Mouse (Mus musculus): ENCODE results near the gene Chst15. TPM values are rescaled to one million over a fixed set of nuclear protein-coding genes. Genes with fewer than 3 reads are reported as not detected.

Gene Chst15
- total RNA-seq, 2 experiments from 2014 or later: 34.9 to 46.1 TPM

DNA sequence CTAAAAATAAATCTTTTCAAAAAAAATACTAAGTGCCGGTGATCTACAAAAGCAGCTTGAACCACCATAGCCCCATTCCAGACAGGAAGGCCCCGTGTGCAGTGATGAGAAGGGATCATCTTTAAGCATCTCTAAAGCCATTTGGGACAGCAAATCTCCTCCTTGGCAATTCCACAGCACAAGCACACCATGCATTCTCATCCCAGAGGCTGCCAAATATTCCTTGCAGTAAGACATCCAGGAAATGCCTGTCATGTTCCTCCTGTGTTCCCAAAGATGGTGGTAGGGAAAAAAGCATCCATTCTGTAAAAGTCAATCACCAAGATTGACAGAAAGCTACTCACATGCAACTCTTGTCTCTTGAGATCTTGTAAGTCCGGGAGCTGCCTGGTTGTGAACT lies 47.4 kb downstream of the Chst15 start:
- no peak for DNase-seq (ENCODE audit: extremely low spot score in 1 of 2, low spot score in 1 of 2)

DNA sequence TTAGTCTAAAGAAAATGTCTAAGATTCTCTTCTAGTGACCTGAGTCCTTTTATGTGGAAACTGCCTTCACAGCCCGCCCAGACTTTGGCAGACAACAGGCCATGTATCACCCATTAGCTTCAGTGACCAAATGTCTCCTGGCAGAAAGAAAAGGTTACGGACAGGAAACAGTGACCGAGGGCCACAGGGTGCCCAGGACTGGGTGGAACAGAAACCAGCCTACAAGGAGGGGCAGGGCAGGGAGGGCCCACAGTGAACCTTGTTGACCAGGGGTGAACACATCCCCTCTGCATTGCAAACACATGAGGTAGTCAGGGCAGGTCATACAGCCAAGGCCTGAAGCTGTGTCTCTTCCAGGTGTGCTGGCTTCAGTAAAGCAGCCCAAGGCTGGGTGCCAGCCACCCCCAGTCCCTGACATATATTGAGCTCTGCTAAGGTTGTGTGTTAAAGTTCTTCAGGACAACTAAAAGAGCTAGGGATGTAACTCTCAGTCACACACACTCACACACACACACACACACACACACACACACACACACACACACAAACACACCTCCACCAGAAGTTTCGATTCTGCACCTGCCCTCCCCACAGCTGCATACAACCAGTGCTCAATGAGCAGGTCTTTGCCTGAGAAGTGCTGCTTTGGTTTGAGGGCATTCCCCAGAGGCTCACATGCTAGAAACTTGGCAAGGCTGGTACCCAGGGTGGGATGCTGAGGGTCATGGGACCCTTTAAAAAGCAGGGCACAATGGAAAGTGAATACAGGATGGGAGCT lies 49.1 kb downstream of the Chst15 start:
- no peak for DNase-seq (ENCODE audit: extremely low spot score in 1 of 2, low spot score in 1 of 2)

DNA sequence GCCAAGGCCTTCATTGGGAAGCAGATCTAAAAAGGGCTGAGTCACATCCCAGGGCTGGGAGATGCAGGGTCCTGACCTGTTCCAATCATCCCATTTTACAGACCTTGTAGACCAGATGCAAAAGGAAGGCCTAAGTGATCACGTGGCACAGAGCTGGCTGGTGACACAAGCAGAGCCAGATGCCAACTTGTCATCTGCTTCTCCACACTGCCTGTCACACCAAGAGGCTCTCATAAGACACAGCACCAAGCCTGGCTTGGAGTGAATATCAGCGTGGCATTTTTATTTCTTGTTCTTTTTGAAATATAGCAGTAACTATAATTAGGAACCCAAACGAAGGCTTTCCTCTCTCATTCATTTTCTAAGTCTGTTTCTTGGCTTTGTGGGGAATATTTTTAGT lies 52.3 kb downstream of the Chst15 start:
- no peak for DNase-seq (ENCODE audit: extremely low spot score in 1 of 2, low spot score in 1 of 2)

DNA sequence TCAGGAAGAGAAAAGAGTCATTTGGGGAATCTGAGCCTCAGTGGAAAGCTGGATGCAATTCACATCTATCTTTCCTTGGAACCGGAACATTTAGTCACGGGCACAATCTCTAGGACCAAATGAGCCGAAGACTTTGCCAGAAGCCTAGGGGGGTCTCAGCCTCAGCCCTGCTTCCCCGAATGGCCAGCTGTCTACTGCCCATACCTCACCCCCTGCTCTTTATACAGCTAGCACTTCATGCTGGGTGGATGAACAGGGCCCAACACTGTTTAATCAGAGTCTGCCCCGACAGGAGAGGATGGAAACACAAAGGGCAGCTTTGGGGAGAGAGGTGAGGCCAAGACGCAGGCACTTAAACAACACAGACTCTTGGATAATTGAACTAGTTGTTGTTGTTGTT lies 53.8 kb downstream of the Chst15 start:
- no peak for DNase-seq (ENCODE audit: extremely low spot score in 1 of 2, low spot score in 1 of 2)

DNA sequence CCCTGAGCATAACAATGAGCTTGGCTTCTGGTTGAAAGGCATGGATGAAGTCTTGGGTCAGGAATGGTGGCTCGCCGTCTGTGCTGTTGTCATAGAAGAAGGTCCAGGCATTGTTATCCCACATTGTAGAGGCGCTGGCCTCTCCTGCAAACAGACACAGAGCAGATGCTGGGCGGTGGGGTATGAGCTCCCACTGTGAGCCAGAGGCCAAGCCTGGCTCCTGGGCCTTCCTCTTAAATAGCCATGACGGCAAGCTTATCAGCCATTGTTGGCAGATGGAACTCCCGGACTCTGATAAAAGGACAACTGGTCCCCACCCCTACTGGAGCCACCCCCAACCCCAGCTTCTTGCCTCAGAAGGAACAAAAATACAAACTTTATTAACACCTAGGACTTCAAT lies 54.3 kb downstream of the Chst15 start:
- DNase-seq (ENCODE audit: extremely low spot score in 1 of 2, low spot score in 1 of 2): no peak

DNA sequence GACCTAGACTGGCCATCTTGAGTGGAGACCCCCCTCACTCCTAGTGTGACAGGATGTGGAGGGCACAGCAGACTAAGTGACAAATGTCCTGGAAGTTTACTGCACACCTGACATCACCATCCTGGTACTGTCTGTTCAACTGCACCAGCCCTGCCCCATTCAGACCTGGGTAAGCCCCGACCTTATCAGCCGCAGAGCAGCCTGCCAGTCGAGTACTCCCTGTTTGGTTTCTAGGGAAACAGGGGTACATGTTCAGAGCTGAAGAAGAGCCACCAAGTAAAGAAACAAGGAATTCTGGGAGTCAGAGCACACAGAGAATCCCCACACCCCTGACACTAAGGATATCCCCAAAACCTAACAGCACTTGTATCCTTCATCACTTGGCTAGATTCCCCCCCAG lies 55.1 kb downstream of the Chst15 start:
- no peak for DNase-seq (ENCODE audit: extremely low spot score in 1 of 2, low spot score in 1 of 2)

GRCm38 (mm10) chr7:132260632-132261031 lies 56.4 kb downstream of the Chst15 start:
- DNase-seq (ENCODE audit: extremely low spot score in 1 of 2, low spot score in 1 of 2): no peak

DNA sequence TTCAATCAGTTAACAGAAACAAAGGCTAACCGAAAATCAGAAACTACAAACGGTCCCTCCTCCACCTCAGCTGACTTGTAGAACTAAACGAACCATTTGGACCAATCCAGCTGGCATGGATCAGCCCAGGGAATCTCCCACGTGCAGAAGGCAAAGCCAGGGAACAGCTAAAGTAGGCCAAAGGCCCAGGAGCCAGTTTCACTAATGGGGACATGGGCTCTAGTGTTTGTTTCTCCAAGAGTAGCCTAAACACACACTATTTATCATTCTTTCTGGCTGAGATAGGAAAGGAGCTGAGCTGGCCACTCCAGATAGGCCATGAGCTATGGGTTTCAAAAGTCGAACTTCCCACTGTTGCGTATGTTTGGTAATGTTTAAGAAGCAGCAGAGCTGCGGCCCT lies 58.2 kb downstream of the Chst15 start:
- DNase-seq (ENCODE audit: extremely low spot score in 1 of 2, low spot score in 1 of 2): no peak

- DNase-seq (ENCODE audit: extremely low spot score in 1 of 2, low spot score in 1 of 2): no peak
These were observed 58.8 kb downstream of the Chst15 start for GRCm38 (mm10) chr7:132258216-132258615.

GRCm38 (mm10) chr7:132253513-132253912 lies 63.5 kb downstream of the Chst15 start:
- peak; percentile 27 to 38 for DNase-seq (ENCODE audit: extremely low spot score in 1 of 2, low spot score in 1 of 2)

GRCm38 (mm10) chr7:132253078-132253477 lies 64.0 kb downstream of the Chst15 start:
- no peak for DNase-seq (ENCODE audit: extremely low spot score in 1 of 2, low spot score in 1 of 2)

DNA sequence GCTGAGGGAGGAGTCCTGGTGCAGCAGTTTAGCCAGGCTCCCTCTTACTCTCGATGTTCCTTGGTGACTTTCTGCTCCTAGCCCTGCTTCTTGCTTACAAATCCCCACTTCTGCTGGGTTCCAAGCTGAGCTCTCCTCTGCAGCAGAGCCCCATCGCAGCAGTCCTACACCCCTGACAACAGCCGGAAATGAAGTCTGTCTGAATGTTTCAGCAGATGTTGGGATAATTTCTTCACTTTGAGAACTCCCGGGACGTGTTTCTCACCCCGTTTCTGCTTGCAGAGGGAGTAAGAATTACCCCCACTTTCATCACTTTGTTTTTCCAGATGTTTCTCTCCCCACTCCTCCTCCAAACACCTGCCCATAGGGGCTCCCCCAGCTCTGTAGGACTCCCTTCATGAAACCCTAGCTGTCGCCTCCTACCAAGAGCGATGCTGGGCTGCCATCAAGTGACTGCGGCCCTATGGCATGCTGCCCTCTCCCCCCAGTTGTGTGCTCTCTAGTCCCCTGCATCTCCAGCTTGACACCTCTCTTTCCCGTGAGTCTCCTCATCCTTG lies 67.4 kb downstream of the Chst15 start:
- no peak for DNase-seq (ENCODE audit: extremely low spot score in 1 of 2, low spot score in 1 of 2)

DNA sequence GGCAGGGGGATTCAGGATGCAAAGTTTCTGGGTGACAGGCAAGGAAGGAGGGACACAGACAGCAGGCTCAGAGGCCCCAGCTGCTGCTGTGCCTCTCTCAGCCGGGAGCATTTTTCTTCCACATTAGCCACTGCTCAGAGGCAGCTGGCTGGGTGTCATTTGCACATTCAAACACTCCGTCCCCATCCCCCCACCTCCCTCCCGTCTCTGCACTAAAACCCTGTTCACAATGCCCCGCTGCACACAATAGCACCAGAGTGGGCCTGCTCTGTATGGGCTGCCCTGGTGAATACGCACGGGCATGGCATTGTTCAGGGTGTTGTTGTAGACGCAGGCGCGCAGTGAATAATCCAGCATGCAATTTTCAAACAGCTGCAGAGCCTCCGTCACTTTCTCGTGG lies 69.5 kb downstream of the Chst15 start:
- peak in 1 of 2 experiments; percentile 22 for DNase-seq (ENCODE audit: extremely low spot score in 1 of 2, low spot score in 1 of 2)

DNA sequence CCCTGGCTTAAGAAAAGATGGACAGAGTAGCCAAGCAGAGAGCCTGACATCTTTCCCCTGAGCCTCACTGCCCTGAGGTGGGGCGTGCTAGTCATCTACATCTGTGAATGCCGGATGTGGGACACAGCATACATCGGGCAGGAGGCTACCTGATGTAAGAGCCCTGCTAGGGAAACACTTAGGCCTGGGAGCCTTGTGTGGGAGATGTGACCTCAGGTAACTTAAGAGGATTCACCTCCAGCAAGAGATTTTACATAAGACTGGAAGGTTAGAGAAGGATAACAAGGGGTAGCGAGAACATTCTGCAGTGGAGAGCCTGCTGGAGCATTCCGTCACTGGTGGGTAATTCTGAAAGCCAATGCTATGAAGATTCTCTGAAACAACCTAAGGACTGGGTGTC lies 69.9 kb downstream of the Chst15 start:
- DNase-seq (ENCODE audit: extremely low spot score in 1 of 2, low spot score in 1 of 2): no peak

DNA sequence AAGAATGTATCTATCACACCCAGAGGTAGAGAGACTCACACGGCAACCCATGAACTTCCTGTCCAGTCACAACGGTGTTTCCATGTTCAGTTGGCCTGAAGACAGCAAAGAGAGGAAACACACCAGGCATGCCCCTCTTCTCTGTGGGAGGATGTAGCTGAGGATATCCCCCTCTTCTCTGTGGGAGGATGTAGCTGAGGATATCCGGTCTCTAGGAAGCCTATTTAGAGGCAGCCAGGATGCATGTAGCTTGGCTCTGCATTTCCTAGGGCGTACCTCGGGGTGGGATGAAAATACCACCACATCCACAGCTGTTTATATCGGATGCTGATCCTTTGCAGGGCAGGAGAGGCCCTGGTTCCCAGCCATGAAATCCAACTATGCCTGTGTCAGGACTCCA lies 71.3 kb downstream of the Chst15 start:
- DNase-seq (ENCODE audit: extremely low spot score in 1 of 2, low spot score in 1 of 2): no peak

DNA sequence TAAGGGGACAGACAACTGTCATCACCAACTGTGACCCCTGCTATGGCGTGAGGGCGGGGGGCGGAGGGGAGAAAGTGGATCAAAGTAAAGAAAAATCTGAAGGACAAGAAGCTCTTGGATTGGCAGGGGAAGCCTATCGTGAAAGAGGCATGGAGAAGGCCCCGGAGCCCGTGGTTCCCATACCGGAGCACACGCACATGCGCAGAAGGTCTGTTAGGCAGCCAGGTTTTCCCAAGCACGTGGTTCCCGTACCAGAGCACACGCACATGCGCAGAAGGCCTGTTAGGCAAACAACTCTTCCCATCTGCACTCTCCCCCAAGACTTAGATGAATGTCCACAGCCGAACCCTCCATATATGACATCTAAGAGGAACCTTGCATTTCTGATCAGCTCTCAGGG lies 72.4 kb downstream of the Chst15 start:
- no peak for DNase-seq (ENCODE audit: extremely low spot score in 1 of 2, low spot score in 1 of 2)

GRCm38 (mm10) chr7:132243225-132243624 lies 73.8 kb downstream of the Chst15 start:
- DNase-seq (ENCODE audit: extremely low spot score in 1 of 2, low spot score in 1 of 2): no peak

DNA sequence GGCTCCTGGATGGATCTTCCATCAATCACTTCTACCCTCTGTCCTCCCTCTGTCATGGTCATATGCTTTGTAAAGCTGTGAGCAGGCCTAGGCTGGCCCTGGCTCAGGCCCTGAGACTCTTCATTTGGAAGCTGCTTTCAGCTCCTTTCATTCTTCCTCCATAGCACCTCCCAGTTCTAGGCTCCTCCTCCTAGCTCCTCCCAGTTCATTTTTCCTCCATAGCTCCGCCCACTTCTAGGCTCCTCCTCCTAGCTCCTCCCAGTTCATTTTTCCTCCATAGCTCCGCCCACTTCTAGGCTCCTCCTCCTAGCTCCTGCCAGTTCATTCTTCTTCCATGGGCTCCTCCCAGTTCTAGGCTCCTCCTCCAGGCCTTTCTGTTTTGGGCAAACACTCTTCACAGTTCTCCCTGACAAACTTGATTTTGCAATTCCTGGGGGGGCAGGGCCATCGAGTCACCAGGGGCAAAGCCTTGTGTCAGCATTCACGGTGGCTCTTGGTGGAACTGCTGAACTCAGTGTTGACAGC lies 74.3 kb downstream of the Chst15 start:
- DNase-seq (ENCODE audit: extremely low spot score in 1 of 2, low spot score in 1 of 2): no peak

DNA sequence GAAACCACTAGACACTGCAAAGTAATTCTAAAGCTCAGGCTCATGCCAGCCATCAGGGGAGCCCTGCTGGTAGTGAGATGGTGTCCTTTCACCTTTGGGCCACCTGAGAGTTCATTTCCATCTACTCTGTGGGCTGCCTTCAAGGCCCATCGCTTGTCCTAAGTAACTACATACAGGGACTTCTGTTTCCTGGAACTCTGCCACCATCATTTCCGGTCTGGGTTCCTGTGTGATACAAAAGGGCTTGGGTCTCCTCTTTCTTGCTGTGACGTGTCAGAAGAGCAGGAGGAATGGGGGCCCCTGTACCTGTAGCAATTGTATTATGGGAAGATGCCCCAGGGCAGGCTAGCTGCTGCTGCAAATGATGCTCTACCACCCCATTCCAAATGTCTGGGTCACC lies 78.1 kb downstream of the Chst15 start:
- no peak for DNase-seq (ENCODE audit: extremely low spot score in 1 of 2, low spot score in 1 of 2)

DNA sequence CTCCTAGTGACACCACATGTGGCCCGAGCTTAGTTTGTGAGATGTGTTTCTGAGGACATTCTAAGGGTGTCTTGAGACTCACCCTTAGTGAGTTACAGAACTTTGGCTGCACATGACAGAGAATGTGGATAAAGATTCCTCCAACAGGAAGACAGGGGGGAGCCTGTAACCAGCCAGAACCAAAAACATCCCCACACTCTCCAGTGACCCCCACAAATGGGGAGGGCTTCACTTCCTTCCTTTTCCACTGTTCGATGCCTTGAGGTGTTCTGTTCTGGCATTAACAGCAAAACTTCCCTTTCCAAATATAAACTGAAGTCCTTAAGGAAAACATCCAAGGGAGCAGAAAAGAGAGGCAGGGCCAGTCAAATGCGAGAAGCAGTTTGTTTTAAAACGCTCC lies 79.8 kb downstream of the Chst15 start:
- no peak for DNase-seq (ENCODE audit: extremely low spot score in 1 of 2, low spot score in 1 of 2)

- no peak for DNase-seq (ENCODE audit: extremely low spot score in 1 of 2, low spot score in 1 of 2)
These were observed 80.2 kb downstream of the Chst15 start for GRCm38 (mm10) chr7:132236789-132237188.

DNA sequence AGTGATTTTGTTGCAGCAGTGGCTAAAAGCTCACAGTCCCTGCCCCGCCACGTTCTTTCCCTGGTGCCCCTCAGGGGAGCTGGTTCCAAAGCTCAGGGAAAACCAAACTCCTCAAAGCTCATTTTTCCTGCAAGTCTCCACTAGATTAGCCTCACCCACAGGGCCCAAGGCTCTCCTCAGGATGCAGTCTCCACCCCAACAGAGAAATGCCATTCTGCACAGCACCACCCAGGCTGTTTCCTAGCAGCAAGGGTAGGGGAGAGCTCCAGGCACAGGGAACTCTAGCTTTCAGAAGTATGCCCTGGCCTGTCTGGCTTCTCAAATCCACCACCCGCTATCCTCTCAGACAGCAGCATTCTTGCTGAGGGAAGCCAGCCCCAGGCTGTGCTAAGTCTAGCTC lies 82.8 kb downstream of the Chst15 start:
- no peak for DNase-seq (ENCODE audit: extremely low spot score in 1 of 2, low spot score in 1 of 2)

Data from layer of hippocampus, postnatal 25 days (tissue).